Mouse (Mus musculus) forebrain, embryonic 11.5 days (tissue): ENCODE results near the gene Strn3. TPM values are rescaled to one million over a fixed set of nuclear protein-coding genes. Genes with fewer than 3 reads are reported as not detected.

Experiments
- ATAC-seq: fragments of 200-750 bp; cut with Nextera tagmentation; replicated peaks from 2 replicates; pipeline ENCODE4 v1.8.0; 2017; ENCODE audit warnings: moderate TSS enrichment; ENCODE audit not compliant: low FRiP score
- DNase-seq: peaks from one replicate; pipeline ENCODE4 v3.0.0-alpha.2; 2017; ENCODE audit warnings: low spot score
- H3K27ac ChIP-seq: fragments of 300-500 bp; sonication (generic); 2 replicates; pipeline ENCODE4 v1.5.1; 2014; ENCODE audit warnings: low read depth, low read length
- H3K27me3 ChIP-seq: fragments of 300-500 bp; sonication (generic); 2 replicates; pipeline ENCODE4 v1.6.1; 2014; ENCODE audit warnings: mild to moderate bottlenecking, low read length, mixed read lengths; ENCODE audit not compliant: control insufficient read depth, insufficient read depth
- H3K36me3 ChIP-seq: fragments of 300-500 bp; sonication (generic); 2 replicates; pipeline ENCODE4 v1.6.1; 2014; ENCODE audit warnings: mild to moderate bottlenecking, low read length, moderate library complexity, mixed read lengths; ENCODE audit not compliant: control insufficient read depth, insufficient read depth
- H3K4me1 ChIP-seq: fragments of 300-500 bp; sonication (generic); replicated peaks from 2 replicates; pipeline ENCODE4 v1.6.1; 2014; ENCODE audit warnings: low read length, mixed read lengths; ENCODE audit not compliant: control insufficient read depth, insufficient read depth
- H3K4me2 ChIP-seq: fragments of 300-500 bp; sonication (generic); 2 replicates; pipeline ENCODE4 v1.6.1; 2014; ENCODE audit warnings: low read depth, mild to moderate bottlenecking, low read length, moderate library complexity, mixed read lengths; ENCODE audit not compliant: severe bottlenecking
- H3K4me3 ChIP-seq: fragments of 300-500 bp; sonication (generic); 2 replicates; pipeline ENCODE4 v1.5.1; 2014; ENCODE audit warnings: low read depth, low read length
- H3K9ac ChIP-seq: fragments of 300-500 bp; sonication (generic); 2 replicates; pipeline ENCODE4 v1.6.1; 2014; ENCODE audit warnings: low read length
- H3K9me3 ChIP-seq: fragments of 300-500 bp; sonication (generic); 2 replicates; pipeline ENCODE4 v1.6.1; 2016; ENCODE audit warnings: low read length, mixed read lengths; ENCODE audit not compliant: control insufficient read depth
- WGBS: fragments of 180-500 bp; shearing (Covaris S2); extraction: QIAGEN DNeasy Blood & Tissue Kit; methylation state at CpG from one replicate; pipeline ENCODE4 v1.1.7; 2014; 5-methylcytosine and 5-hydroxymethylcytosine counted together
- polyA plus RNA-seq: library from polyadenylated mRNA; unstranded; fragments of >200 nt; fragmentation: Nextera tagmentation; extraction: Ambion mirVana; gene quantifications from 2 replicates; pipeline ENCODE4 v1.2.1, GENCODE M21; 2014

The Strn3 gene
- polyA plus RNA-seq, 1 experiment from 2014 or later = 56.3 TPM

GRCm38 (mm10) chr12:51612361-51612760, 79.3 kb downstream of the Strn3 start:
- Histone ChIP-seq H3K4me2 (no peak overlapping the region), H3K36me3 (peaks cover 3% of the 10 kb centered on the region; the same call in 1 of the 2 replicates), H3K4me3 (no peak overlapping the region), H3K4me1 (no peaks in the 10 kb centered on the region), H3K9ac (no peak overlapping the region), H3K27me3 (no peaks in the 10 kb centered on the region), H3K27ac (no peak overlapping the region), H3K9me3 (no peaks in the 10 kb centered on the region; the same call in 1 of the 2 replicates)
- ATAC-seq (no peak), DNase-seq (no peak)
- 85% methylated on average over 5 of the region's 5 CpGs for WGBS

DNA sequence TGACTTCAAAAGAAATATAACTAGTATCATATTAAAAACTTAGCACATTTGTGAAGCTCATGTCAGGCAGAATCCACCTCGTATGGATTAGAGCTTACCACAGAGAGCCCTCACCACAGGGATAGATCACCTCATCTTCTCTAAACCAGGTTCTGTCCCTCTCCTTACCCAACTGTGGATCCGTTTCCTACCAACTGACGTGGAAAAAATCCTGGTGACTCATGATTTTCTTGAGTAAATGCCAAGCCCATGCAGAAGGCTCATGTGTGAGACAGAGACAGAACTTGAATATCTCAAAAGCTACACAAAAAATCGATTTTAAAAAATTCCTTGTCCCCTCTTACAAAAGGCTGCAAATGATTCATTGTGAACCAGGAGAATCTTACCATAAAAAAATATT, 85.6 kb downstream of the Strn3 start:
- no peak overlapping the region for H3K9ac ChIP-seq
- ATAC-seq = no peak
- no peak overlapping the region for H3K4me3 ChIP-seq
- H3K27ac ChIP-seq = no peak overlapping the region
- H3K4me1 ChIP-seq = no peaks in the 10 kb centered on the region
- WGBS = 81% methylated on average over 4 of the region's 4 CpGs
- DNase-seq = no peak
- no peaks in the 10 kb centered on the region for H3K27me3 ChIP-seq
- no peaks in the 10 kb centered on the region for H3K9me3 ChIP-seq
- no peak overlapping the region for H3K4me2 ChIP-seq
- H3K36me3 ChIP-seq = no peaks in the 10 kb centered on the region; the same call in 1 of the 2 replicates

DNA sequence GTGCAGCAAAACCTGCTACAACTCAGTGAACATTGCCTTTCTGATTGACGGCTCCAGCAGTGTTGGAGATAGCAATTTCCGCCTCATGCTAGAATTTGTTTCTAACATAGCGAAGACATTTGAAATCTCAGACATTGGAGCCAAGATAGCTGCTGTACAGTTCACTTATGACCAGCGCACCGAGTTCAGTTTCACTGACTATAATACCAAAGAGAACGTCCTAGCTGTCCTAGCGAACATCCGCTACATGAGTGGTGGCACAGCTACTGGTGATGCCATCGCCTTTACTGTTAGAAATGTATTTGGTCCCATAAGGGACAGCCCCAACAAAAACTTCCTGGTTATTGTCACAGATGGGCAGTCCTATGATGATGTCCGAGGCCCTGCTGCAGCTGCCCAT, 88.4 kb downstream of the Strn3 start:
- H3K4me2 ChIP-seq = no peak overlapping the region
- H3K36me3 ChIP-seq = no peaks in the 10 kb centered on the region; the same call in 1 of the 2 replicates
- H3K9ac ChIP-seq = no peak overlapping the region
- H3K4me3 ChIP-seq = no peak overlapping the region
- no peaks in the 10 kb centered on the region for H3K4me1 ChIP-seq
- no peaks in the 10 kb centered on the region for H3K9me3 ChIP-seq
- H3K27me3 ChIP-seq = no peaks in the 10 kb centered on the region
- WGBS = 95% methylated on average over 10 of the region's 10 CpGs
- H3K27ac ChIP-seq = no peak overlapping the region
- ATAC-seq (no peak), DNase-seq (no peak)

DNA sequence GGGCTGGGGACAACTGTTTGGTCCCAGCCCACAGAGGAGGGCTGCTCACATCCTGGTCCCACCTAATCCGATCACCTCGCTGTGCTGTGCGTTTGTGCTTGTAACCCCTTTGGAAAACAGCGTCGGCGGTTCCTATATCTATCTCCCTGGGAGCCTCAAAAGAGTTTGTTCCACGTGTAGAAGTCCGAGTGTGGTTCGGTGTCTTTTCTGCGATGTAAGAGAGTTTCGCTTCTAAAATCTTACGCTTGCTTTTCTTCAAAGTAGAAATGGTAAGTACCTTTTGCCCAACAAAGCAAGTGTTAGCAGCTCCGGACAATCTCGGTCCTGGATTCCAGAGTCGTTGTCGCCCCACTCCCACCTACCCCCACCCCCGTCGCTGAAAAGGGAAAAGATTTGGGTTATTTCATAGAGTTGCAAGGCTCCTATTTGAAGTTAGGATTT, 97.6 kb downstream of the Strn3 start:
- no peak overlapping the region for H3K27ac ChIP-seq
- H3K27me3 ChIP-seq = peaks cover 25% of the 10 kb centered on the region
- peaks cover 12% of the 10 kb centered on the region; the same call in 1 of the 2 replicates for H3K4me1 ChIP-seq
- peak overlapping the region; percentile 62 for H3K4me3 ChIP-seq
- no peak for DNase-seq
- peak overlapping the region; percentile 96 for H3K4me2 ChIP-seq
- no peaks in the 10 kb centered on the region for H3K9me3 ChIP-seq
- H3K36me3 ChIP-seq = no peaks in the 10 kb centered on the region
- peak overlapping the region; percentile 70 for H3K9ac ChIP-seq
- ATAC-seq = peak; percentile 25
- WGBS = 2% methylated on average over 18 of the region's 18 CpGs

DNA sequence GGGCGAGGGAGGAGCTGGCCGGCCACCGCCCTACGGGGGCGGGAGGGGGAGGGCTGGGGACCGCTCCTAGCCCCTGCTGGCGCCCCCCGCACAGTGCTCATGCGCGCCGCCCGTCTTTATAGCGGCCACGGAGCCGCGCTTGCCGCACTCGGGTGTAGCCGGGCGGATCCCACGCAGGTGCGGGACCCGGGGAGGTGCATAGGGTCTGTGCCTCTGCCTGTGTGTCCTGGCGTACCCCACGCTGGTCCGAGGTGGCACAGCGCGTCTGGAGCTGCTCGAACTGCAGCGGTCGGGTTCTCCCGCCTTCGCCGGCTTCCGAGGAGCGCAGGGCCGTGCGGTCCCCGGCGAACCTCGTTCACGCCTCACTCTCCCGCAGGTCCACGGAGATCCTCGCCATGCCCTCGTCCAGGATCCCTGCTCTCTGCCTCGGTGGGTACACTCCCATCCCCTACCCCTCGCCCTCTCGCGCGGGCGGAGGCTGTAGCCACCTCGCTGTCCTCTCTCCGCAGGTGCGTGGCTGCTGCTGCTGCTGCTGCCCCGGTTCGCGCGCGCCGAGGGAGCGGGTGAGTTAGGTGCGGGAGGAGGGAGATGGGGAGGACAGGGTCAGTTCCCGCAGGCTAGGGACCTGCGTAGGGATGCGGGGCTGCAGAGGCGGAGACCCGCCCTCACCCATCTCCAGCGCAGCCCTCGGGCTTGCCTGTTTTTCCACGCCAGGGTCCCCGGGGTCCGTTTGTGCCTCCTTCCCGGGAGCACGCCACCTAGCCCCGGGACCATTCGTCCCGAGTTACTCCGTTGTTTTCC, 98.3 kb downstream of the Strn3 start, which contains the start of gene Coch:
TSS of gene Coch (plus strand) at position 113 of the 801 bp plus-strand sequence.
- no peaks in the 10 kb centered on the region for H3K36me3 ChIP-seq
- peaks cover 12% of the 10 kb centered on the region; the same call in 1 of the 2 replicates for H3K4me1 ChIP-seq
- DNase-seq = peak; percentile 78
- peak within 1 kb of the TSS; percentile 96 for H3K4me2 ChIP-seq
- peak within 1 kb of the TSS; percentile 62 for H3K4me3 ChIP-seq
- 1% methylated on average over 69 of the region's 79 CpGs for WGBS
- no peaks in the 10 kb centered on the region for H3K9me3 ChIP-seq
- ATAC-seq = peak; percentile 79
- H3K9ac ChIP-seq = peak within 1 kb of the TSS; percentile 70
- H3K27me3 ChIP-seq = peaks cover 25% of the 10 kb centered on the region
- H3K27ac ChIP-seq = no peak within 1 kb of the TSS

GRCm38 (mm10) chr12:51592888-51593228, 98.8 kb downstream of the Strn3 start:
- Histone ChIP-seq H3K27ac (no peak overlapping the region), H3K9ac (peak overlapping the region; percentile 70), H3K27me3 (peaks cover 25% of the 10 kb centered on the region), H3K9me3 (no peaks in the 10 kb centered on the region), H3K4me1 (peaks cover 12% of the 10 kb centered on the region; the same call in 1 of the 2 replicates), H3K36me3 (no peaks in the 10 kb centered on the region), H3K4me3 (peak overlapping the region; percentile 62), H3K4me2 (peak overlapping the region; percentile 96)
- DNase-seq (no peak), ATAC-seq (peak; percentile 68)
- 1% methylated on average over 21 of the region's 21 CpGs for WGBS

DNA sequence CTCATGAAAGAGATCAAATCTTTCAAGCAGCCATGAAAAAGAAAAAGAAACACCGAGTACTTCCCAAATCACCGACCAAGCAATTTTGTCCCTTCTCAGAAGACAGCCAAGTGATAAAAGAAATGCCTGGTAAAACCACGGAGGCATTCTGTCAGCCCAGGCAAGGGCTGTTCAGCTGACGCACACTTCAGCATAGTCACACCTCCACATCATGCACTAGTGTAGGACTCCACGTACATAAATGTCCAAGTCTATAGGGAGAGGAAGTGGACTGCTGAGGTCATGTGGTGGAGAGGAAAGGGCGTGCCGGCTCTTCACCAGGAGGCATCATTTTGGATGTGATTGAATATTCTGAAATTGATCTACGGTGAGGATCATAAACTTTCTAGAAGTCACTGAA, 99.8 kb downstream of the Strn3 start:
- Histone ChIP-seq H3K27me3 (peaks cover 25% of the 10 kb centered on the region), H3K4me3 (no peak overlapping the region), H3K9me3 (no peaks in the 10 kb centered on the region), H3K4me1 (peaks cover 12% of the 10 kb centered on the region; the same call in 1 of the 2 replicates), H3K27ac (no peak overlapping the region), H3K36me3 (no peaks in the 10 kb centered on the region), H3K4me2 (no peak overlapping the region), H3K9ac (no peak overlapping the region)
- WGBS = 75% methylated on average over 8 of the region's 8 CpGs
- DNase-seq = no peak
- no peak for ATAC-seq

- 92% methylated on average over 5 of the region's 5 CpGs for WGBS
- no peaks in the 10 kb centered on the region for H3K36me3 ChIP-seq
- no peak for ATAC-seq
- no peak overlapping the region for H3K9ac ChIP-seq
- H3K27ac ChIP-seq = no peak overlapping the region
- no peak overlapping the region for H3K4me3 ChIP-seq
- H3K4me2 ChIP-seq = no peak overlapping the region
- H3K9me3 ChIP-seq = no peaks in the 10 kb centered on the region; the same call in 1 of the 2 replicates
- H3K27me3 ChIP-seq = peaks cover 15% of the 10 kb centered on the region
- H3K4me1 ChIP-seq = peaks cover 11% of the 10 kb centered on the region; the same call in 1 of the 2 replicates
- no peak for DNase-seq
These were observed 102.4 kb downstream of the Strn3 start for GRCm38 (mm10) chr12:51589263-51589662.
